Mouse (Mus musculus) G1E (cell line): ENCODE results near the gene Ddx42.

Experiments used
- CTCF ChIP-seq: IDR thresholded peaks from 2 replicates; pipeline ENCODE4 v1.5.1; 2012; ENCODE audit warnings: low read depth, low read length, inconsistent platforms, mixed read lengths
- GATA2 ChIP-seq: IDR thresholded peaks from 2 replicates; pipeline ENCODE4 v1.6.1; 2012; ENCODE audit warnings: low read depth, low read length, inconsistent platforms, borderline replicate concordance

DNA sequence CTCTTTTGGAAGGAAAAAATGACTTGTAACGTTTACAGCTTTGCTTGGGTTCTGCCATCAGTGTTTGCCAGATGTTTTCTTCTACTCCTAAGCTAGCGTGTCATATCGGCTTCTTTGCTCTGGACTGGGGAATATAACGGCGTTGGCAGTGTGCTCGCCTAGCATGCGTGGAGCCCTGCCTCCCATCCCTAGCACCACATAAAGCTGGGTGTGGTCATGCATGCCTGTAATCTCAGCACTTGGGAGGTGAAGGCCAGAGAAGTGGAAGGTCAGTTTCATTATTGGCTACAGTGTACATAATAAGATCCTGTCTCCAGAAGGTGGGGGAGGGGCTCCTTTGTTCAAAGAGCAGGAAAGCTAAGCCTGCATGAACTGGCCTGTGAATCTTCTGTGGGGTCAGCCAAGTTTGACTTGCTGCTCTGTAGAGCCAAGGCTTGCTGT, 58.3 kb downstream of the Ddx42 start:
- TF ChIP-seq CTCF (no peak), GATA2 (no peak)
